17 mouse cellular contexts compared by ENCODE assay signal in genomic region chr1:61372581-61372980, GRCm38 (mm10).
DNase-seq lines count a peak whose midpoint lies in the region; ATAC-seq lines count a peak whose summit lies in the region.
"Had no signal": no experiment of that assay in that cellular context is flagged by ENCODE, and none has a peak within 500 bp of the region (broad histone marks: within the 10 kb centered on the region; RNA-seq: fewer than 3 reads in every experiment).

No protein-coding gene starts in this region.

- 28% methylated on average over 4 of the region's 4 CpGs for WGBS in liver, embryonic 15.5 days (ENCODE audit: insufficient replicate concordance)

- peak overlapping the region; percentile 20; the same call in 1 of the 2 replicates for H3K4me2 ChIP-seq in liver, embryonic 15.5 days
- H3K4me2 ChIP-seq: embryonic facial prominence, embryonic 13.5 days; heart, embryonic 12.5 days; hindbrain, embryonic 15.5 days had no signal

- peak; percentile 69 for ATAC-seq in erythroid progenitor cell, adult 5-6 weeks (replicated peaks; ENCODE audit: low FRiP score, poor library complexity, severe bottlenecking)
- ATAC-seq in liver, embryonic 15.5 days (ENCODE audit: insufficient read depth) = peak; percentile 69
- peak; percentile 85 for ATAC-seq in megakaryocyte-erythroid progenitor cell, adult 5-6 weeks (replicated peaks; ENCODE audit: low FRiP score, low TSS enrichment, poor library complexity, severe bottlenecking)
- ATAC-seq: forebrain, embryonic 14.5 days had no signal

- H3K4me1 ChIP-seq in liver, embryonic 15.5 days (replicated peaks) = peaks cover 15% of the 10 kb centered on the region

- H3K27me3 ChIP-seq in liver, embryonic 15.5 days = no peaks in the 10 kb centered on the region
- H3K27me3 ChIP-seq: heart, embryonic 12.5 days; hindbrain, embryonic 15.5 days had no signal

- H3K27ac ChIP-seq in liver, embryonic 15.5 days (replicated peaks) = peak overlapping the region; percentile 65
- H3K27ac ChIP-seq: embryonic facial prominence, embryonic 13.5 days; hindbrain, embryonic 15.5 days had no signal

- DNase-seq in c-Kit-positive CD71-positive TER-119-positive erythroid progenitor cells, embryonic 14.5 days (ENCODE audit: low spot score) = peak; percentile 15
- DNase-seq in urinary bladder, postnatal 4 days (ENCODE audit: low spot score in 2 of 2) = no peak
- no peak for DNase-seq in cerebellum, postnatal 14 days
- DNase-seq: adrenal gland, postnatal 10 days; cerebellum, adult 11-12 months; cerebellum, adult 9-10 months; cerebellum, postnatal 36 days; gastrocnemius, postnatal 36 days; heart, adult 18-20 months had no signal

- no peaks in the 10 kb centered on the region for H3K9me3 ChIP-seq in liver, embryonic 15.5 days (replicated peaks)
- H3K9me3 ChIP-seq: embryonic facial prominence, embryonic 13.5 days; hindbrain, embryonic 15.5 days had no signal

- no peak overlapping the region for H3K4me3 ChIP-seq in liver, embryonic 15.5 days (replicated peaks)
- H3K4me3 ChIP-seq: embryonic facial prominence, embryonic 13.5 days; forebrain, embryonic 10.5 days; heart, embryonic 12.5 days; hindbrain, embryonic 15.5 days had no signal

- no peaks in the 10 kb centered on the region for H3K36me3 ChIP-seq in liver, embryonic 15.5 days (replicated peaks)
- H3K36me3 ChIP-seq: embryonic facial prominence, embryonic 13.5 days; forebrain, embryonic 10.5 days; heart, embryonic 12.5 days; hindbrain, embryonic 15.5 days had no signal

- H3K9ac ChIP-seq in liver, embryonic 15.5 days = no peak overlapping the region
- H3K9ac ChIP-seq: embryonic facial prominence, embryonic 13.5 days; heart, embryonic 12.5 days; hindbrain, embryonic 15.5 days had no signal
